Mouse (Mus musculus): ENCODE data around the gene Ank. TPM values are rescaled to one million over a fixed set of nuclear protein-coding genes. Genes with fewer than 3 reads are reported as not detected.

Ank gene
- total and polyA plus RNA-seq, 3 experiments, result 0.04 to 0.15 TPM; not detected in 1

DNA sequence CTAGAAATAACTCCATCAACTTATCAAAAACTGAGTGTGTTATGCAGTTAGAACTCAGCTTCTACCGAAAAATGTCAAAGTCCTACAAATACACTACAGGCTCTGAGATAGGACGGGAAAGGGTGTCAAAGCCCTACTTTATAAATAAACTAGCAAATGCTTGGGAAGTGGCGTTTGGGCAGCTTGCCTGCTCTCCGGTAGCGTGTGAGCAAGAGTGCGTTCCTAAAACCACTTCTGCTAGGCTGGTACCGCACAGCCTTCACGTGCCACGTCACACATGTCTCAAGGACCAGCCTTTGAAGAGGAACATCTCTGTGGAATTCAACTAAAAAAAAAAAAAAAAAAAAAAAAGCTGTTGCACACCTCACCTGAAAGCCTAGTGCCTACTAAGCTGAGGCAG lies 36.7 kb downstream of the Ank start:
- H3K36me3 ChIP-seq (ENCODE audit: control insufficient read depth in 1 of 2, insufficient read depth in 2 of 2, low read length in 2 of 2), result no peaks in the 10 kb centered on the region
- TF ChIP-seq BHLHE40 (IDR thresholded peaks at IDR 0.05; ENCODE audit: borderline replicate concordance, low read depth, low read length) (no peak), HCFC1 (IDR thresholded peaks at IDR 0.05; ENCODE audit: low read depth, low read length) (no peak), TCF12 (IDR thresholded peaks at IDR 0.05; ENCODE audit: low read depth, low read length) (no peak), CHD2 (IDR thresholded peaks at IDR 0.05; ENCODE audit: low read length) (no peak), ZKSCAN1 (IDR thresholded peaks at IDR 0.05; ENCODE audit: low read depth, low read length) (no peak), ETS1 (IDR thresholded peaks at IDR 0.05; ENCODE audit: low read depth, low read length) (no peak), ZNF384 (IDR thresholded peaks at IDR 0.05; ENCODE audit: low read depth, low read length) (no peak), POLR2A (IDR thresholded peaks at IDR 0.05; ENCODE audit: control insufficient read depth in 1 of 2, insufficient read depth in 1 of 2, low read depth in 1 of 2, low read length in 2 of 2, poor library complexity in 1 of 2) (no peak), RCOR1 (IDR thresholded peaks at IDR 0.05; ENCODE audit: low read depth, low read length) (no peak), JUND (IDR thresholded peaks at IDR 0.05; ENCODE audit: low read depth, low read length) (no peak), E2F4 (IDR thresholded peaks at IDR 0.05; ENCODE audit: borderline replicate concordance, low read depth, low read length) (no peak), ZC3H11A (IDR thresholded peaks at IDR 0.05; ENCODE audit: low read depth, low read length) (no peak), USF1 (IDR thresholded peaks at IDR 0.05; ENCODE audit: low read depth, low read length) (no peak), MXI1 (IDR thresholded peaks at IDR 0.05; ENCODE audit: low read depth, low read length) (no peak), NELFE (IDR thresholded peaks at IDR 0.05; ENCODE audit: low read depth, low read length) (no peak), NRF1 (IDR thresholded peaks at IDR 0.05; ENCODE audit: insufficient read depth, low read depth, low read length, poor library complexity, severe bottlenecking) (no peak), USF2 (IDR thresholded peaks at IDR 0.05; ENCODE audit: borderline replicate concordance in 1 of 2, insufficient read depth in 1 of 2, low read depth in 1 of 2, low read length in 2 of 2) (no peak), GABPA (IDR thresholded peaks at IDR 0.05; ENCODE audit: low read depth, low read length) (no peak), MAFK (IDR thresholded peaks at IDR 0.05; ENCODE audit: borderline replicate concordance, low read depth, low read length) (no peak), TAL1 (IDR thresholded peaks at IDR 0.05; ENCODE audit: low read length) (no peak)
- no peaks in the 10 kb centered on the region for H3K9me3 ChIP-seq (replicated peaks; ENCODE audit: insufficient read depth, low read length)
- H3K27me3 ChIP-seq (ENCODE audit: control insufficient read depth in 1 of 2, insufficient read depth in 2 of 2, low read length in 2 of 2), result no peaks in the 10 kb centered on the region
- H3K79me2 ChIP-seq (ENCODE audit: control insufficient read depth, insufficient read depth, low read length, poor library complexity), result no peaks in the 10 kb centered on the region
- no peak overlapping the region for H3K27ac ChIP-seq (ENCODE audit: control insufficient read depth, low read depth, low read length)
- H3K9ac ChIP-seq (ENCODE audit: control insufficient read depth, low read depth, low read length, poor library complexity, severe bottlenecking), result no peak overlapping the region
- H3K4me3 ChIP-seq (ENCODE audit: control insufficient read depth in 1 of 2, insufficient read depth in 1 of 2, low read depth in 2 of 2, low read length in 2 of 2), result no peak overlapping the region
- H3K4me1 ChIP-seq (ENCODE audit: control insufficient read depth in 1 of 2, insufficient read depth in 2 of 2, low read length in 2 of 2), result no peaks in the 10 kb centered on the region
- no peak for DNase-seq (ENCODE audit: low read depth, low spot score)

All from MEL (cell line).